Mouse (Mus musculus): ENCODE results near the gene Vegfa.
"Not testable (repeated sequence)": the region's sequence is repeated elsewhere in the genome, so short reads cannot be mapped to it uniquely, and the experiment has no call there.

Gene Vegfa

GRCm38 (mm10) chr17:45996921-45997444, 35.2 kb downstream of the Vegfa start:
- no peak for DNase-seq (ENCODE audit: low spot score in 2 of 2)

DNA sequence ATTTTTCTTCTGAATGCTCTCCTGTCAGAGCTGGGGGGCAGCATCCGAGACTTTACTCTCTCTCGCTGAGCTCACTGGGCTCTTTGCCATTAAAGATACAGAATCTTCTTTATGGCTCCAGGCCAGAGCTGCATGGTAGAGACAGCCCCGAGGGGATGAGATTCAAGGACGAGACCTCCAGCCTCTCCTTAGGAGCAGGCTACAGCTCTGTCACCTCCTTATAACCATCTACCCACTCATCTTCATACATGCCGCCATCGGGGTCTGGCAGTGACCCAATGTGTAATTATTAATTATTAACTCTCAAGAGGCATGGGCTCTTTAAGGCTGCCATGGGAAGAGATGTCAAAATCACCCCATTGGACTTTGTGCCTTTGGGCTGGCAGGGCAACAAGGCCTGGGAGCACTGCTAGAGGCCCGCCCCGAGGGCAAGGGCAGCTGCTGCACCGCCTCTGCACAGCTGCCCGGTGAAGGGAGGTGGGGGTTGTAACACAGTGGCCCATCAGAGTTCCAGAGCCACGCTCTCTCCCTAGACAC, 37.8 kb downstream of the Vegfa start:
- no peak for DNase-seq (ENCODE audit: low spot score in 2 of 2)

DNA sequence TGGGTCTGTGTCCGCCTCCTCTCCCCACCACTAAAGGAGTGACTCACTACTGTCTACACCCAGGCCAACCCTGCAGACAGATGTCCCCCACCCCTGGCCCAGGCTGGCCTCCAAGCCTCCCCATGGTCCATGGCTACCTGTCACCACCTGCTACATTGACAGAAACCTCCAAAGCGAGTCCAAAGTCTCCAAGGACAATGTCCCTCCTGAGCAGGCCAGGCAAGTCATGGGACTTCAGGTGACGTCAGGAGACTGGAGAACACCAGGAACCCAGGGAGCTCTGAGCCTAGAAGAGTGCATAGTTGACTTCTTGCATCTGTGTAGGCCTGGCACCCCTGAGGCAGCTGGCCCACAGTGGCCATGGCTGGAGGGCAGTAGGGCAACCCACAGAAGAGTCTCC, 45.3 kb downstream of the Vegfa start:
- no peak for DNase-seq (ENCODE audit: low spot score in 2 of 2)

- DNase-seq (ENCODE audit: low spot score in 2 of 2) = no peak
Measured at GRCm38 (mm10) chr17:45986374-45986773, 45.8 kb downstream of the Vegfa start.

DNA sequence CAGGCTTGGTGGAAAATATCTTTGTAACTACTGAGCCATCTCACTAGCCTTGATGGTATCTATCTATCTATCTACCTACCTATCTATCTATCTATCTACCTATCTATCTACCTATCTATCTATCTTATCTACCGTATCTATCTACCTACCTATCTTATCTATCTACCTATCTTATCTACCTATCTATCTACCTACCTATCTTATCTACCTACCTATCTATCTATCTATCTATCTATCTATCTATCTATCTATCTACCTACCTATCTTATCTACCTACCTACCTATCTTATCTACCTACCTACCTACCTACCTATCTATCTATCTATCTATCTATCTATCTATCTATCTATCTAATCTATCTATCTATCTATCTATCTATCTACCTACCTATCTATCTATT, 49.0 kb downstream of the Vegfa start:
- not testable (repeated sequence) for DNase-seq (ENCODE audit: low spot score in 2 of 2)

DNA sequence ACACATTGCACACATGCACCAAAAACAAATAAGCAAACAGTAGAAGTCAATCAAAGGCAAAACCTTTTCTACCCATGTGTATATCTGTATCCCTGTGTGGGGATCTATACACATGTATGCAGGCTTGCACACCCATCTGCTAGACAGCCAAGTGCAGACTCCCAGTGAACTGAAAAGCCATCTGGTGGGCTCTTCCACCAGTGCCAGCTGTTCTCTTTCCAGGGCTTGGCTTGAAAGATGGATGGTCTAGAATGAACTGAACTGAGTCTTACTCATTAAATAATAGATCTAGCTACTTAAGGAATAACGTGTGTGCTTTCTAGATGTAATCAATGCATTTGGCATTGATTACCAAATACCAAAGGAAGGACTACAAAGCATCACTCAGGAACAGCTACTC, 50.3 kb downstream of the Vegfa start:
- DNase-seq (ENCODE audit: low spot score in 2 of 2) = no peak

DNA sequence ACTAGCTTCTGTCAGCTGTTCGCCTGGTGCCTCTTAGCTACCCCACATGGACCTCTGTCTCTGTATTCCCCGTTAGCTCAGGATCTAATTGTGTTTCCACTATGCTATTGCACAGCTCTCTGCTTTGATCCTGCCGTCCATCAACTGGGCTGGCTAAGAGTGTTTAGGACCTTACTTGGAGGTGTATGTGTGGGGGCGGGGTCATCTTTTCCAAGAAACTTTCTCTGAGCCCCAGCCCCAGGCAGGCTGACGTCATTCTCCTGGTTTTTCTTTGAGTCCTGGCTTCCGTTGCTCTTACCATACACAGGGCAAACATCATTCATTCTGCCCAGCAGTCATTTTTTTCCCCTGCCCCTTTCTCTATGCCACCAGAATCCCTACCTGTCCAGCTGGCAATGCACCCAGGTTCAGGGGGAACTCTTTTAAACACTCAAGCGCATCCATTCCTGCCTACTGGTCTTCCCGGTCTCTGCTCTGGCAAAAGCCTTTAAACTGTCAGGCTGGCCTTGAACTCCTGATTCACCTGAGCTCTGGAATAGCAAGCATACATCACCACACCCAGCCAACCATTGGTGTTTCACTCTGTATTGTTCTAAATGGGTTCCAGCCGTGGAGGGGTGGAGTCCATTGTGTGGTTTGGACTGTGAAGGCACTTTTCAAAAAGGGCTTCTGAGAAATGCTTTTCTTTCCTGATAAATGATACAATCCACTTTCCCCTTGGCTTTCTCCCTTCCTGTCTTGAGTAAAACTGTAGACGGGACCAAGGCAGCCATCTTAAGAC, 53.0 kb downstream of the Vegfa start:
- DNase-seq (ENCODE audit: low spot score in 2 of 2) = no peak

DNA sequence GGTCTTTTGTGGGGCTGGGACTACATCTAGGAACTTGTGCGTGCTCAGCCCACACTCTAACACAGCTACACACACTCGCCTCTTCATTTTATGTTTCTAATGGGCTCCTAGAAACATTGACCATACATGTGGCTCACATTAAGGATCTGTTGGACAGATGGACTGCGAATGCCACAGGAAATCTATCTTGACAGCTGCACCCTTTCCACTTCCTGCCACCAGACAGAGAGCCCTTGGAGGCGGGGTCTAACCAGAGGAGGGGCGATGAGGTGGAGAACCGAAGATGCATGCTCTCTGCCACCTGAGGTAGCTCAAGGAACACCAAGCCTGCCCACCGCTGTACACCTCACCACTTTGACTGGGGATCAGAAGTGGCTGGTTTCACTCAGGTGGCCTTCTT, 57.7 kb downstream of the Vegfa start:
- no peak for DNase-seq (ENCODE audit: low spot score in 2 of 2)

DNA sequence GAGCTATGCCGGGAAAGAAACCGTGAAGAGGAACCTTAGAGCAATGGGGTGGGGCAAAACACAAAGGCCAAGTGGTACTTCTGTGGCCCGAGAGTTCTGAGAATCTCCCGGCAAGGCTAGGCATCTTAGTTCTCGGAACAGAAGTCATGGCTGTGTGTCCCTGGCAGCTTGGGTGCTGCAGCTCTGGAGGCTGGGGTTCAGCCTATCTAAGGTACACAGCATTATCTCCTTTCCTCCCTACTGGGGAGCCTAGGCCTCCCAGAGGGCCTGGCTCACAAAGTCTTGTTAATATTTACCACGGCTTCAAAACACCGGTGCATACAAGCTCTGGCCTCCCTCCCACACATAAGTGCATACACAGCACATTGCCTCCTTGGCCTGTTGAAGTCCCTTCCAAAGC, 59.0 kb downstream of the Vegfa start:
- DNase-seq (ENCODE audit: low spot score in 2 of 2) = no peak

- DNase-seq (ENCODE audit: low spot score in 2 of 2) = no peak
Measured at GRCm38 (mm10) chr17:45972405-45972804, 59.8 kb downstream of the Vegfa start.

- DNase-seq (ENCODE audit: low spot score in 2 of 2) = no peak
Measured at GRCm38 (mm10) chr17:45971800-45972199, 60.4 kb downstream of the Vegfa start.

DNA sequence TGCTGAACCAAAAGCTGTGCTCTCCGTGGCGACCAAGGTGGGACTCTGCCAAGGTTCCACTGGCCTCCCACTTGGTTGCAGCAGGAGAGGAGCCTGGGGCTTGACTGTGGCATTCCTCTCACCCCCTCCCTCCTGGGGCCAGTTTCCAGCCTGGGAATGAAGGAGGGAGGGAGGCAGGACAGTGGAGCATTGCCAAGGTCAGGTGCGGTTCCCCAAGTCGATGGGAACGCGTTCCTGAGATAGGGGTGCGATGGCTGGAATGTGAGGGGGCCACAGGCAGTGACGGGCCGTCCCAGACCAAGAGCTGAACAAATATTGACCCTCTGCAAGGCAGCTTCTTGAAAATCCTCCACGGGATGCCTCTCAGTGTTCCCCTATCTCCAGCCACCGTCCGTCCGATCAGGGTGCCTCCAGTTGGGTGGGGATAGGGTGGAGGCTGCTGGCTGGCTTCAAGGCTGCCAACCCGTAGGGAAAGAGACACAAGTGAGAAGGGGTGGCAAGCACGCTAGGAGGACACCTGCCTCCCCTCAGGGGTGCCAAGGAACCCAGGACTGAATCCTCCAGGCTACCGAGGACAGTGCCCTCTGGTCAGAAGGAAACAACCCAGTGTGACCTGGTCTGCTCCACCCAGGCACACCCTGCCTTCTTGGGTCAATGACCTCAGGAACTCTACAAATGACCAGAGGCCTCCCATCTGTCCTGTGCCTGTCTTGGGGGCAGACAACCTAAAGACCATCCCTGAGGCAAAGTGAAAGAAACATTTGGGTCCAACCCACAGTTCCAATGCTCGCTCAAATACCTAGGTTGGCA, 61.2 kb downstream of the Vegfa start:
- DNase-seq (ENCODE audit: low spot score in 2 of 2) = no peak

- no peak for DNase-seq (ENCODE audit: low spot score in 2 of 2)
Measured at GRCm38 (mm10) chr17:45969596-45969995, 62.6 kb downstream of the Vegfa start.

DNA sequence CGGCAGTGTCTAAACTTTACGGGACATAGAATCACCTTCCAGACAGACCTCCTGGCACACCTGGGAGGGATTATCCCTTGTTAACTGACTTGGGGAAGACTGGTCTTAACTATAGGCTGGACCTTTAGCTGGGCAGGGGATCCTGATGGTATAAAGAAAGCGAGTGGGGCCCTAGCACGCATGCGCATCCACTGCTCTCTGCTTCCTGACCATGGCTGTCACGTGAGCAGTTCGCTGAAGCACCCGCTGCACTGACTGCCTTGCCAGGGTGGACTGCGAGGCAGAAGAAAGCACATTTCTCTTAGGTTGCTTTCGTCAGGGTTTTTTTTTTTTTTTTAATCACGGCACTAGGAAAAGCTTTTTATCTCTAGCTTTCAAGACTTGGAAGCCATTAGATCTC, 63.8 kb downstream of the Vegfa start:
- no peak for DNase-seq (ENCODE audit: low spot score in 2 of 2)
